Mouse (Mus musculus) neural tube, embryonic 10.5 days (tissue): ENCODE measurements around the gene Stx4a.
"Not testable (repeated sequence)": the region's sequence is repeated elsewhere in the genome, so short reads cannot be mapped to it uniquely, and the experiment has no call there.

Experiments used
- DNase-seq: peaks from one replicate; pipeline ENCODE4 v3.0.0-alpha.2; 2017; ENCODE audit warnings: low spot score; ENCODE audit errors: extremely low spot score

Gene Stx4a

DNA sequence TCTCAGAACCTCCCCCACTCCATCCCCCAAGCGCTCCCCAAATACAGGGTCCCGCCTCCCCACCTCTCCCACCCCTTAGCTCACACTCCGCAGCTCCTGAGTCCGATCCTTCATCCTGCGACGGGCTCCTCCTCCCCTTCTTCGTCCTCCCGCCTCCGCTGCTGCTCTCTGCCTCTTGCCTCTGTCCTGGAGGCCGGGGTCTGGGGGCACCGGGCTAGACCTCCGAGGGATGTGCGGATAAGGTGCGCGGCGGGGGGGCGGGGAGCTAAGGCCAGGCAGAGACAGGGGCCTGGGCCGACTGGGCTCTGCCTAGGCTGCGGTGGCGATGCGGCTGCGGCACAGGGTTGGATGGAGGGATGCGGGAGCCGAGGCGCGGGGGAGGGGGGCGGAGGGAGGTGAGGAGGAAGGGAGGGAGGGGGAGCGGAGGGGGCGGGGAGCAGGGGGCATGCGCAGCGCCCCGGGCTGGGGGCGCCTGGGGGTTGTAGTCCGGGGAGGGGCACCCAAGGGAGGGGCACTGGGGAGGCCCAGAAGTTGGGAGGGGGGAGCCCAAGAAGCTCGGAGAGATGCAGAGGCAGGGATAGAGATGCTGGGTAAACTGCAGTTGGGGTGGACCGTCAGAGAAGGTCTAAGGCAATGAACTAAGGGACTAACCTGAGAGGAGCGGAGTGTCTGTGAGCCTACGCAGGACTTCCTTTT is at the start of gene Stx4a, which contains the start of gene Stx1b:
Gene Stx4a (plus strand): TSS at position 119 of the 696 bp plus-strand sequence.
Gene Stx1b (minus strand): TSS at position 374 of the 696 bp plus-strand sequence.
- DNase-seq: peak; percentile 76

DNA sequence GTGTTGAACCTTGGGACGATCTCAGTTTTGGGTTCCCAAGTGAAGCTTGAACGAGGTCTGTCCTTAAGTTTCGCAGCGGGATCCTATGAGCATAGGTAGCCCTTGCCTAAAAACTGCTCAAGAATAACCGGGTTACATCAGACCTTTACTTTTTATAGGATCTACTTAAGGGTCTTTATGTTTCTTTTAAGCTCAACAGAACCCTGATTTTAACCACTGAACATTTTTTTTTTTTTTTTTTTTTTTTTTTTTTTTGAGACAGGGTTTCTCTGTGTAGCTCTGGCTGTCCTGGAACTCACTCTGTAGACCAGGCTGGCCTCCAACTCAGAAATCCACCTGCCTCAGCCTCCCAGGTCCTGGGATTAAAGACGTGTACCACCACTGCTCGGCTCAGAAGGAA is 48.3 kb upstream of the Stx4a start:
- not testable (repeated sequence) for DNase-seq

- DNase-seq: peak; percentile 82
These were observed 47.7 kb upstream of the Stx4a start, which contains the start of gene Setd1a for GRCm38 (mm10) chr7:127776426-127776825. Setd1a (plus strand) TSS chr7:127776670.

DNA sequence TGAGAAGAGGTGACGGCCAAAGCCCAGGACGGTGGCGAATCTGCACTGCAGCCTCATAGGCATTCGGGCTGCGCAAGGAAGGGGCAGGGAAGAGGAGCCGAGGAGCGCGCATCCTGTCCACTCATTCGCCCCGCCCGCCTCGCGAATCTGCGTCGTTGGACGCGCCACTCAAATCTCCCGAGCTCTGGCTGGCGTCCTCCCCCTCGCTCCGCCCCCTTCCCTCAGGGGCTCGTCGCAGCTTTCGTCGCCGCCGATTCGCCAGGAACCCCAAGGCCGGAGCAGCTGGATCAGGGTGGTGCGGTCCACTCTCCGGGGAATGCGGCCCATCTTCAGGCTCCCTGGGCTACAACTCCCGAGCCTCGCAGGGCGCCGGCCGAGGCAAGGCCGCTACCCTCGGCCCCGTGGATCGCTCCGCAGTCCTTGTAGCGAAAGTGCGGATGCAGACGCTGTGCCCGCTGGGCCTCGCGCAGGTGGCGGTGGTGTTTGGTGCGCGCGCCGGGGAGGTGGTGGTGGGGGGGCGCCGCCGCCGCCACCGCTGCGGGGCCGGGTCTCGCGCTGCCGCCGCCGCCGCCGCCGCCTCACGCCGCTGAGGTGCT is 47.1 kb upstream of the Stx4a start:
- DNase-seq: peak; percentile 94

- DNase-seq: peak; percentile 80
These were observed 46.4 kb upstream of the Stx4a start for GRCm38 (mm10) chr7:127777474-127778266.

DNA sequence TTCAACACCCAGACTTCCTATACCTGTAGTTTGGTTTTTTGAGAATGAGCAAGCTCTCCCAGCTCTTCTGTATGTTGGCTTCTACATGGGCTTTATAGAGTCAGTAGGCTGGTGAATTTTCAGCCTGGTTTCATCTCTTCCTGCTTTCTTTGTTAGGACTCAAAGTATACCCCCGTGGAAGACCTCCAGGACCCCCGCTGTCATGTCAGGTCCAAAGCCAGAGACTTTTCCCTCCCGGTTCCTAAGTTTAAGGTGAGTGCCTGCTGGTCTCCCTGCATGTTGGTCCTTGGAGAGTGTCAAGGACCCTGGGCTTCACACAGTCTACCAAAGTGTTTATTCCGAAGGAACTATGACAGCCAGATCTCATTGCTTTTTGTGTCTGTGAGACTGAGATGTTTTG is 45.7 kb upstream of the Stx4a start:
- DNase-seq: no peak

GRCm38 (mm10) chr7:127785308-127785707 is 38.8 kb upstream of the Stx4a start, which contains the start of gene Gm49388:
Gm49388 (plus strand) TSS chr7:127785608.
- no peak for DNase-seq

DNA sequence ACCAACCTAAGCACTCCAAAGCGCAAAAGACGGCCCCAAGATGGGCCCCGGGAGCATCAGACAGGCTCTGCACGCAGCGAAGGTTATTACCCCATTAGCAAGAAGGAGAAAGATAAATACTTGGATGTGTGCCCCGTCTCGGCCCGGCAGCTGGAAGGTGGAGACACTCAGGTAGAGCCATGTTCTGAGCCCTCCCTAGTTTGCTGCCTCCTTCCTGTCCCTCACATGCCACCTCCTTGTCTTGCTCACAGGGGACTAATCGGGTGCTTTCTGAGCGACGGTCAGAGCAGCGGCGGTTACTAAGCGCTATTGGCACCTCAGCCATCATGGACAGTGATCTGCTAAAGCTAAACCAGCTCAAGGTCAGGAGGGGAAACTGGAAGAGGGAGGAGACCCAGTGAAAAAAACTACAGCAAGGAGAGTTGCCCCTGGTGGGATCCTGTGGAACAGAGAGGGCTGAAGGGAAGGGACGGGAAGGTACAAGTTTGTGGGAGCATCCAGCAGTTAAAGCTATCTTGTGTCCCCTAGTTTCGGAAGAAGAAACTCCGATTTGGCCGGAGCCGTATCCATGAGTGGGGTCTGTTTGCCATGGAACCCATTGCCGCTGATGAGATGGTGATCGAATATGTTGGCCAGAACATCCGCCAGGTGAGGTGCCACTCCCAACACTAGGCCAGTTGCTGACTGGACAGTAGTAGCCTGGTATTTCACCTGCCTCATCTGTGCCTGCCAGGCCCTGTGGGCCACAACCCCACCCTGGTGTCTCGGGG is 26.8 kb upstream of the Stx4a start:
- no peak for DNase-seq

DNA sequence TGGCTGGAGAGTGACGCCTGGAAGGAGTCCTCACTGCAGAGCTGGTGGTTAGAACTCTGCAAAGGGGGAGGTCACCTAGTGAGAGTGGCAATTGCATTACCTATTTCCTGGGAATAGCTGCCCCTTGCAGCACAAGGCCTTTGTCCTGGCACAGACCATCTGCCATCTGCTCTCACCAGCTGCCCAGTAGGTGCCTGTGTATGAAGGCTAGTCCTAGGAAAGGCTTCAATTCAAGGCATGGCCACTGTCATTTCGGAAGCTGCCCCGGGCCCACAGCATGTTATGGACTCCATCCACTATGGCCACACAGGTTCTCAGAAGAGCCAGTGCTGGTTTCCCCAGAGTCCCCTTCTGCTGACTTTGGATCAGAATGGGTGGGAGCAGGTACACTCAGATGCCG is 25.5 kb upstream of the Stx4a start:
- DNase-seq: no peak

GRCm38 (mm10) chr7:127799211-127799610 is 24.9 kb upstream of the Stx4a start:
- no peak for DNase-seq

GRCm38 (mm10) chr7:127799738-127800137 is 24.4 kb upstream of the Stx4a start:
- DNase-seq: no peak

DNA sequence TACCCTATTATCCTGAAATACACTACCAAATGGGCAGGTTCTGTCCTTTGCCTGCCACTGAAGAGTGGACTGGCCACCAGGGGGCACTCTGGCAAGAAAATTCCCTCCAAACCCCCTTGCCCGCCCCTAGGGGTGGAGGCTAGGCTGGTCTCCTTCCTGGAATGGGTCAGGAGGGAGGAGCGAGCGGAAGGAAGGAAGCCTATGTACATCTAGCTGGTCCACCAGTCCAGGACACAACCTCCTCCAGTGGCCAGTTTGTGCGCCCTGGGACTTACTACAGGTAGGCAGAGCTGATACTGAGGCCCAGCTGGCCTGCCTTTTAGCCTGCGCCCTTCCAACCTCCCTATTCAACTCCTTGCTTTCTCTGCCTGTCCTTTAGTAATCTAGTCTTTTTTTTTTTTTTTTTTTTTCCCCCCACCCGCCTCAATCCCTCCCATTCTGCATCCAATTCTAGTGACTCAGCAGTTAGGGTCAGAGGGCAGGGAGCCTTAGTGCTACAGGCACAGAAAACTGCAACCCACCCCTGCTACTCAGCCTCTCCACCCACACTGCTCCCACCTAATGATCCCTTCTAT is 23.6 kb upstream of the Stx4a start, which contains the start of gene Hsd3b7:
Gene Hsd3b7 (plus strand): TSS at position 170 of the 575 bp plus-strand sequence.
- peak; percentile 91 for DNase-seq

DNA sequence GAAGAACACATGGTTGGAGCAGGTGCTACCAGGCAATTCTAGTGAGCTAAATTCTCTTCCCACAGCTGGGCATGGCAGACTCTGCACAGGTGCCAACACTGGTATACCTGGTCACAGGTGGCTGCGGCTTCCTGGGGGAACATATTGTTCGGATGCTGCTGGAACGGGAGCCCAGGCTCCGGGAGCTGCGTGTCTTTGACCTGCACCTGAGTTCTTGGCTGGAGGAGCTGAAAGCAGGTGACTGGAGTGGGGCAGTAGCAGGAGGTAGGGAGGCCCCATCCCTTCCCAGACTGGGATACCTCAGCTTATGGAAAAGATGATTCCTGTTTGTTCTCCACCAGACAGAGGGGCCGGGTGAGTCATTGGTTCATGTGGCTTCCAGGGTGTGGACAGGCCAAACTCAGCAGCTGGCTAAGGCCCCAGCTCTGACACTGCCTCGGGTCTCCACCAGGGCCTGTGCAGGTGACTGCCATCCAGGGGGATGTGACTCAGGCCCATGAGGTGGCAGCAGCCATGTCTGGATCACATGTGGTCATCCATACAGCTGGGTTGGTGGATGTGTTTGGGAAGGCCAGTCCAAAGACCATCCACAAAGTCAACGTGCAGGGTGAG is 23.0 kb upstream of the Stx4a start:
- DNase-seq: no peak

GRCm38 (mm10) chr7:127802313-127802712 is 21.8 kb upstream of the Stx4a start:
- no peak for DNase-seq

GRCm38 (mm10) chr7:127808821-127809220 is 15.3 kb upstream of the Stx4a start:
- DNase-seq: no peak

DNA sequence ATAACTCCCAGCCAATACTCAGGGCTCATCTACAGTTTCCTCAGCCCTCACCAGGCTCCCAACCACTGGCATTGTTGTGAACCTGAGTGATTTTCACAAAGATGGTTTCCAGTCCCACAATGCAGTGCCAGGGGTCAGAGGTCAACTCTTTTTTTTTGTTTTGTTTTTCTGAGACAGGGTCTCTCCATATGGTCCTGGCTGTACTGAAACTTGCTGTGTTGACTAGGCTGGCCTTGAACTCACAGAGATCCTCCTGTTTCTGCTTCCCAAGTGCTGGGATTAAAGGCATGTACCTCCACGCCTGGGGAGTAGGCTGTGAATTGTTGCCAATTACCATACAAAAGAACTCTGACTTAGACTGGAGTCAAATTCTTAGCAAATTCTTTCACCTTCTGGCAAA is 14.2 kb upstream of the Stx4a start:
- DNase-seq: no peak

- no peak for DNase-seq
These were observed 13.4 kb upstream of the Stx4a start for GRCm38 (mm10) chr7:127810650-127811049.

GRCm38 (mm10) chr7:127811240-127811639 is 12.9 kb upstream of the Stx4a start:
- DNase-seq: no peak

- no peak for DNase-seq
These were observed 11.8 kb upstream of the Stx4a start for GRCm38 (mm10) chr7:127812292-127812691.

DNA sequence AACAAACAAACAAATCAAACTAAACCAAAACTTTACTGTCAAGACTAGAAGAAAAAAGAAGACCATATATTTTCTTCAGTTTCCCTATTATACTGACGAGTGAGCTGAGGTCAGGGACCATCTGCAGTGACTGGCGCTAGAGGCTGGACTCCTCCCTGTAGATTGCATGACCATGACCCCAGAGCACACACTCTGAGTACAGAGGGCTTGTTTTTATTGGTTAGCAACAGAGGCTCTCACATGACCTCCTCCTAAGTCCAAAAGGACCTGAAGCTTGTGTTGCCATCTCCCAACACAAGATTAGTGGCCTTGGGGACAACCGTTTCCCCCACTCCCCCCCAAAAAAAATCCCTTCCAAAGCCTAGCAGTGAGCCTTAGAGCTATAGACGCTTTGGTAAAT is 10.3 kb upstream of the Stx4a start:
- DNase-seq: no peak
